Mouse (Mus musculus) G1E (cell line): ENCODE results near the gene Thap11. TPM values are rescaled to one million over a fixed set of nuclear protein-coding genes. Genes with fewer than 3 reads are reported as not detected.

Experiments used
- ATAC-seq: 2 replicates; pipeline ENCODE4 v1.8.0; 2016; ENCODE audit warnings: mild to moderate bottlenecking; ENCODE audit not compliant: insufficient number of reproducible peaks, poor library complexity, low FRiP score, severe bottlenecking; ENCODE audit errors: extremely low read depth
- DNase-seq: peaks from one replicate; pipeline ENCODE4 v3.0.0; 2012; ENCODE audit warnings: low spot score
- H3K27me3 ChIP-seq: 2 replicates; pipeline ENCODE4 v1.6.1; 2012; ENCODE audit warnings: mild to moderate bottlenecking, low read length, inconsistent platforms; ENCODE audit not compliant: insufficient read depth
- H3K36me3 ChIP-seq: replicated peaks from 2 replicates; pipeline ENCODE3; 2012; ENCODE audit warnings: mild to moderate bottlenecking, inconsistent platforms
- H3K4me1 ChIP-seq: 2 replicates; pipeline ENCODE4 v1.6.1; 2012; ENCODE audit warnings: low read depth, low read length, inconsistent platforms, mixed read lengths; ENCODE audit not compliant: insufficient read depth
- H3K4me3 ChIP-seq: 2 replicates; pipeline ENCODE4 v1.5.1; 2012; ENCODE audit warnings: low read depth, mild to moderate bottlenecking, inconsistent platforms, low read length, moderate library complexity, mixed read lengths
- H3K9me3 ChIP-seq: replicated peaks from 2 replicates; pipeline ENCODE4 v1.6.1; 2012; ENCODE audit warnings: inconsistent platforms
- CTCF ChIP-seq: IDR thresholded peaks from 2 replicates; pipeline ENCODE4 v1.5.1; 2012; ENCODE audit warnings: low read depth, low read length, inconsistent platforms, mixed read lengths
- GATA1 ChIP-seq: IDR thresholded peaks from 2 replicates; pipeline ENCODE4 v1.6.1; 2012; ENCODE audit warnings: borderline replicate concordance, low read length, inconsistent platforms, mixed read lengths
- GATA2 ChIP-seq: IDR thresholded peaks from 2 replicates; pipeline ENCODE4 v1.6.1; 2012; ENCODE audit warnings: low read depth, low read length, inconsistent platforms, borderline replicate concordance
- POLR2AphosphoS5 ChIP-seq: IDR thresholded peaks from 2 replicates; pipeline ENCODE4 v1.6.1; 2012; ENCODE audit warnings: low read depth, low read length, inconsistent platforms; ENCODE audit not compliant: insufficient replicate concordance
- TAL1 ChIP-seq: conservative IDR thresholded peaks from 2 replicates; pipeline ENCODE4 v1.6.1; 2012; ENCODE audit warnings: low read depth, low read length, inconsistent platforms, mixed read lengths
- polyA plus RNA-seq: library from polyadenylated mRNA; stranded (reverse); fragments of >175 nt; gene quantifications from 2 replicates; pipeline ENCODE4 v1.2.3, GENCODE M21; 2012
- total RNA-seq, 2 experiments: library from RNA; stranded (forward) in 1 of 2; stranded (reverse) in 1 of 2; fragments of 200-1000 nt in 1 of 2; fragments of >200 nt in 1 of 2; fragmentation: Nextera tagmentation in 1 of 2; gene quantifications; 2 replicates each; pipeline ENCODE4 v1.2.3; 2014 to 2017

Thap11 gene
- total and polyA plus RNA-seq, 3 experiments, result 18.1 to 35.8 (median 31.7) TPM

DNA sequence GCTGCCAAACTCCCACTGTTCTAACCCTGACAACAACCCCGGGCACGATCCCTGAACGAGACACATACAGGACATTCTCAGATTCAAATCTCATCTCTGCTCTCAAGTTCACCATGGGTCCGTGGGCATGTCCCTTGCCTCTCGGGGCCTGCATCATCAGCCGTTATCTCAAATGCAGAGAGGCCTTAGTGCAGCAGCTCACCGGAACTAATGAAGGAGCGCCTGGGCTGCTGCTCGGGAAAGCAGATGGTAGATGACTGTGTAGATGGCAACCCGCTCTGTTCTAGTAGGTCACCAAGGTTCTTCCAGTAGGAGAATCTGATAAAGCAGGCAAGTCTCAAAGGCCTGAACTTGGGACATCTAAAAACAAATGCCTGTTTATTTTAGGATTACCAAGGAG, 43.9 kb upstream of the Thap11 start:
- Histone ChIP-seq H3K4me1 (peaks cover 78% of the 10 kb centered on the region), H3K36me3 (peaks cover 79% of the 10 kb centered on the region), H3K9me3 (no peaks in the 10 kb centered on the region), H3K27me3 (no peaks in the 10 kb centered on the region), H3K4me3 (peak overlapping the region; percentile 29; the same call in 1 of the 2 replicates)
- DNase-seq (peak; percentile 27), ATAC-seq (peak; percentile 85)
- TF ChIP-seq CTCF (no peak), TAL1 (peak; percentile 42)

DNA sequence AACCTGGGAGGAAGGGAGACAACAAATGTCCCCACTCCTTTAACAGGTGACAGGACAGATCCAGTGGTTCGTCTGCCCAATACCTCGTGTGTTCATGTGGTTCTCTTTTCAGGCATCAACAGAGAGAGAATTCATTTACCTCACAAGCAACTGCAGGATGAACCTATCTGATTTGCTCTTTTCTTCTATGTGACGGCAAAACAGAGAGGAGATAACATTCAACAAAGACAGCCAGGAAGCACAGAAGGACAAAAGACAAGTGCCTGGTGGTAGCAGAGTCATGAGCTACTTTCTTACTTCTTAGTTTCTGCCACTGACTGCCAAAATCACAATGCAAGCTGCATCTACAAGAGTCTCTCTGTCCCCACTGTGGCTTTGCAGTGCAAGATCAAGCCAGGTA, 43.4 kb upstream of the Thap11 start:
- H3K9me3 ChIP-seq, result no peaks in the 10 kb centered on the region
- H3K36me3 ChIP-seq, result peaks cover 78% of the 10 kb centered on the region
- H3K4me3 ChIP-seq, result no peak overlapping the region; the same call in 1 of the 2 replicates
- TF ChIP-seq POLR2AphosphoS5, result no peak
- no peak for TF ChIP-seq GATA2
- TF ChIP-seq TAL1, result no peak
- TF ChIP-seq CTCF, result no peak
- no peak for TF ChIP-seq GATA1
- peaks cover 77% of the 10 kb centered on the region for H3K4me1 ChIP-seq
- no peaks in the 10 kb centered on the region for H3K27me3 ChIP-seq
- DNase-seq, result no peak
- no peak for ATAC-seq

DNA sequence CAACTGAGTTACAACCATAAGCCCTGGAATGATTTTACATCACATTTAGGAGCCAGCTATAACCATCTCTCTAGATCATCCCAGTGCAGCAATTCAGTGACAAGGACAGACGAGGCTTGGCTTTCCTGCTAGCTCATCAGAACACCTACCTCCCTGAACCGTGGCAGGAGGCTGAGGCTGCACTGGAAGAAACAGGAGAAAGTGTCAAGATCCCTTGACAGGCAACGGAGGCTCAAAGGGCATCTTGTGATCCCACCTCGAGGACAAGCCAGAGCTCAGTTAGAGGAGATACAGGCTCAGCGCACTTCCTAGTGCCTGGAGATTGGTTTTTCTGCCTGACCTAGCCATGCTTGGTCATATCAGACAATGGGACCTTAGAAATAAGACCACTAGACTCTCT, 42.4 kb upstream of the Thap11 start:
- H3K4me3 ChIP-seq, result no peak overlapping the region
- H3K4me1 ChIP-seq, result peaks cover 79% of the 10 kb centered on the region

DNA sequence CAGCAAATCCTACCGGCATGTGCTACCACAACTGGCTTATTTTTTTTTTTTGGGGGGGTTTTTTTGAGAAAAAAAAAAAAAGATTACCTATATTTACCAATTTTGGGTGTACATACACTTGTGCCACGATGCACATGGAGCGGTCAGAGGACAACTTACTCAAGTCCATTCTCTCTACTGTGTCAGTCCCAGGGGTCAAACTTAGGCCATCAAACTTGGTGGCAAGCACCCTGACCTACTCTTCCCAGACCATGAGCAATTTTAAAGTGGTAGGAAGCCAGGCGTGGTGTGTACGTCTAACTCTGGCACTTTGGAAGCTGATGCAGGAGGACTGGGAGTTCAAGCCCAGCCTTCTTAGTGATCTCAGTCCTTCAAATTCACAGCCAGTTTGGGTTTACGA, 41.7 kb upstream of the Thap11 start:
- Histone ChIP-seq H3K36me3 (peaks cover 77% of the 10 kb centered on the region), H3K27me3 (no peaks in the 10 kb centered on the region), H3K4me1 (peaks cover 79% of the 10 kb centered on the region), H3K4me3 (no peak overlapping the region), H3K9me3 (no peaks in the 10 kb centered on the region)
- no peak for TF ChIP-seq GATA1
- TF ChIP-seq CTCF, result no peak
- no peak for TF ChIP-seq TAL1
- no peak for TF ChIP-seq GATA2
- TF ChIP-seq POLR2AphosphoS5, result no peak
- ATAC-seq (no peak), DNase-seq (no peak)

More for the DNA sequence above, 42.4 kb upstream of the Thap11 start:
- Histone ChIP-seq H3K36me3 (peaks cover 78% of the 10 kb centered on the region), H3K9me3 (no peaks in the 10 kb centered on the region), H3K27me3 (no peaks in the 10 kb centered on the region)
- DNase-seq (no peak), ATAC-seq (no peak)
- no peak for TF ChIP-seq TAL1
- no peak for TF ChIP-seq POLR2AphosphoS5
- TF ChIP-seq GATA2, result no peak
- TF ChIP-seq GATA1, result no peak
- TF ChIP-seq CTCF, result no peak

DNA sequence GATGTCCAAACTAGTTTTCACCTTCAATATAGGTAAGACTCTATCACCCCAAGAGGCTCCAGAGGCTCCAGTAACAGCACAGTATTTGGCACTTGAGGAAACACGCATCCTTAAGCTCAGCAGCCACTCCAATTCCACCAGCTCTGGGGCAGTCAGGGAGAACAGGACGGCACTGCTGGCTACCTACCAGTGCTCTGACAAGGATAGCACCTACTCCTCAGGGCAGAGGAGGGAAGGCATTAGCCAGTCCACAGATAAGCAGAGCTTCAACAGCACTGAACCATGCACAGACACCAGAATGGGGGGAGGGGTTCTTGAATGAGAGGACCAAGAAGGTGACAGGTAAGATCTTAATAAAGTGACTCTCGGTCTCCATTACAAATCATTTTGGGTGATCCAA, 35.3 kb upstream of the Thap11 start:
- DNase-seq (no peak), ATAC-seq (no peak)
- Histone ChIP-seq H3K27me3 (no peaks in the 10 kb centered on the region), H3K4me3 (no peak overlapping the region; the same call in 1 of the 2 replicates), H3K9me3 (no peaks in the 10 kb centered on the region), H3K4me1 (peaks cover 81% of the 10 kb centered on the region), H3K36me3 (peaks cover 81% of the 10 kb centered on the region)
- TF ChIP-seq CTCF (no peak), POLR2AphosphoS5 (no peak), GATA2 (no peak), GATA1 (no peak), TAL1 (no peak)

DNA sequence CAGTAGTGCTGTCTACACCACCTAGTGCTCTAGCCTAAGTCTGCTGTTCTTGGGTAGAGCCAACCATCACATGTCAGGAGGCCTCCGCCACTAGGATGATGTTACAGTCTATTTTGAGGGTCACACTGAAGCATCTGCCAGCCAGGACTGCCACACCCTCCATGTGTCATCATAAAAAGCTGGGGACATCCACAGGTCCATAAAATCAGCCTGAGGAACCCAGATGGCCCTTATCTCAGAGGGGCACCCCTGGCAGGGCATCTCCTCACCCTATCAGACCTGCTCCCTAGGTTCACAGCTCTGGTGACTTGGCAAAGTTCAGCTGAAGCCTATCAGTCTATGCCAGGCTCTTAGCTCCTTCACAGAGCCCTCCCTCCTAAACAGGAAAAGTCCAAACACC, 34.0 kb upstream of the Thap11 start:
- Histone ChIP-seq H3K9me3 (no peaks in the 10 kb centered on the region), H3K36me3 (peaks cover 83% of the 10 kb centered on the region), H3K4me1 (peaks cover 84% of the 10 kb centered on the region), H3K4me3 (peak overlapping the region; percentile 41; the same call in 1 of the 2 replicates), H3K27me3 (no peaks in the 10 kb centered on the region)
- TF ChIP-seq TAL1, result peak; percentile 98
- TF ChIP-seq GATA1, result no peak
- no peak for TF ChIP-seq POLR2AphosphoS5
- peak; percentile 82; the same call in 1 of the 2 replicates for TF ChIP-seq GATA2
- TF ChIP-seq CTCF, result no peak
- DNase-seq (peak; percentile 80), ATAC-seq (peak; percentile 95)

DNA sequence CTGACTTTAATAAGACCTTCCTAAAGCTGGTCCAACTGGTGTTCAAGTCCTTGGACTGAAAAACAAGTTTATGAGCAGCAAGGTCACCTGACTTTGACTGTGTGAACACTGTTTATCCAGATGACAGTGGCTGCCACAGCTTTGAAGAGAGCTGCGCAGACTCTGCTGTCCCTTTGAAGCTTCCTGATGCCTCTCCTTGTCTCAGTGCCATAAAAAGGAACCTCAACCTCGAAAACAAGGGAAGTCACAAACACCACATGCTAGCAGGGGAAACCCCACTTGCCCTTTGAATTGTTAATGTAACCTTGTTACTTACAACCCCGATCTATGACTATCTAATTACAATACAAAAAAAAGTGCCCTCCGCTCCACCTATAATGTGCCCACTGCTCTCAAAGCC, 29.4 kb upstream of the Thap11 start:
- DNase-seq, result no peak
- peaks cover 49% of the 10 kb centered on the region for H3K36me3 ChIP-seq
- peaks cover 64% of the 10 kb centered on the region for H3K4me1 ChIP-seq
- TF ChIP-seq GATA2 (no peak), CTCF (no peak), TAL1 (no peak), GATA1 (no peak), POLR2AphosphoS5 (no peak)
- ATAC-seq, result no peak
- no peaks in the 10 kb centered on the region for H3K27me3 ChIP-seq
- no peaks in the 10 kb centered on the region for H3K9me3 ChIP-seq
- H3K4me3 ChIP-seq, result peak overlapping the region; percentile 79
